Mouse (Mus musculus) urinary bladder, adult 2 months (tissue): ENCODE measurements around the gene Xirp1. TPM values are rescaled to one million over a fixed set of nuclear protein-coding genes. Genes with fewer than 3 reads are reported as not detected.
A peak's percentile ranks its signal among the peaks of the same experiment; 100 is the strongest.

Experiments
- DNase-seq: peaks from one replicate; pipeline ENCODE4 v3.0.0; 2022; ENCODE audit warnings: low spot score
- polyA plus RNA-seq: library from polyadenylated mRNA; depleted of rRNA; stranded (reverse); fragments of >200 nt; gene quantifications from 2 replicates; pipeline ENCODE4 v1.2.3, GENCODE M21; 2012; rRNA removed

Gene Xirp1
- polyA plus RNA-seq, 1 experiment = 0.11 TPM

DNA sequence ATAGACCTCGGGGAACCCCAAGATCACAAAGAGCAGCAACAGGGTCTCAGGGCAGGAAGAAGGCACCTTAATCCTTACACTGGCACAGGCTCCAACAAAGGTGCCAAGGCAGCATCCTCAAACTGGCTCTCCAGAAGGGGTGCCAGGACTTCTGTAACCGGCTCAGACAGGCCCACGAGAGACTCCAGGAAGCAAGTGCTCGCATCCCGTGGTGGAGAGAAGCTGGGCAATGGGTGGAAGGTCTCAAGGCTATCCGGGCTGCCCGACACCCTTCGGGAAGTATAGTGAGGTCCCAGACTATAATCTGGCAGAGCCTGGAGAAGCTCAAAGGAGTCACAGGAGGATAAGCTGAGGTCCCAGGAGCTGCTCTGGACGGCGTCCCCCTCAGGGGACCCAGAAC lies 51.2 kb downstream of the Xirp1 start:
- DNase-seq = no peak

DNA sequence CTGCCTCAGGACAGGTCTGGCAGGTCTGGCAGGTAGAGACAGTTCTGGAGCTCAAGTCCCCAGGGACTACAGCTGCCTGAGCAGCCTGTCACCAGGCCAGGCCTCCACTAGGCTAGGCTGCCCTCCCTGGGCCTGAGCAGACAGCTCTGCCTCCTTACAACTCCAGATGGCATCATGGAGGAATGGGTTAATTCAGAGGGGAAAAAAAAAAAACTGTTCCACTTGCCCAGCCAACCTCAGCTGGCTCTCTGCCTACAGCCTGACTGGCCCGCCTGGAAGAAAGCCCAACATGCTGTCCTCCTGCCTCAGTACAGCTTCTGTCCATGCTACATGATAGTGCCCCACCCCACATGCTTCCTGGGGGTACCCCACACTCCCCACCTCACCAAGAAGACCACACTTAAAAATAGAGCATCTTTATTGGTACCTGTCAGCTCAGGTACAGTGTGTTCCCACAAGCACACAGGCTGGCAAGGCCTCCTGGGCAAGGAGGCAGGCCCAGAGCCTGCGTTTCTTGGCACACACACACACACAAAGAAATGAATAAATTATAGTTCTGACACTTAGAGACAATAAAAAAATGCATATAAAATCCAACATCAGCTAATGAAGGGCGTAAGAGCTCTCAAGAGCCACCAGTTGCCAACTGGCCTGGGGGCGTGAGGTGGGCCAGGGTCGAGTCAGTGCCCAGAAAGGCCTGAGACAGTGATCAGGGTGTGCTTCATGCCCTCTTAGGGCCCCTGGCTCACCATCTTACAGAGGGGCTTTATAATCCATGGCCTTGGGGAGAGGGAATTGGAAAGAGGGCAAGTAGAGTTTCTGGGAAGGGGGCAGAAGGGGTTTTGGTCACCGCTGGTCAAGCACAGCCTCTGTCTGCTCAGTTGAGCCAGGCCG lies 52.4 kb downstream of the Xirp1 start:
- DNase-seq = no peak

DNA sequence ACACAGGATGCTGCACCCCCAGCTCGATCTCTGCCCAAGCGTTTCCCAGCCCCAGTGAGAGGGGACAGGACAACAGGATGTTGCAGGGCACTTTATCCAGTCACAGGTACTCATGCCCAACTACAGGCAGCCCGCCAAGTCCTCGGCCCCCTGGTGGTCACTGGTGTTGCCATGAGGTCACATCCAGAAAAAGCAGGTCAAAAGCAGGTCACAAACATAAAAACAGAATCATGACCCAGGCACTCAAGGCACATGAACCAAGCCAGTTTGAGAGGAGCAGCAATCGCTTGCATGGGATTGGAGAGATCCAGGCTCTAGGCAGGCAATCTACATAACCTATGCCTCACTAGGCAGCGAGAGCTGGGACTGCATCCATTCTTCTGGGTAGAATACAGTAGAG lies 53.2 kb downstream of the Xirp1 start:
- peak; percentile 59 for DNase-seq

DNA sequence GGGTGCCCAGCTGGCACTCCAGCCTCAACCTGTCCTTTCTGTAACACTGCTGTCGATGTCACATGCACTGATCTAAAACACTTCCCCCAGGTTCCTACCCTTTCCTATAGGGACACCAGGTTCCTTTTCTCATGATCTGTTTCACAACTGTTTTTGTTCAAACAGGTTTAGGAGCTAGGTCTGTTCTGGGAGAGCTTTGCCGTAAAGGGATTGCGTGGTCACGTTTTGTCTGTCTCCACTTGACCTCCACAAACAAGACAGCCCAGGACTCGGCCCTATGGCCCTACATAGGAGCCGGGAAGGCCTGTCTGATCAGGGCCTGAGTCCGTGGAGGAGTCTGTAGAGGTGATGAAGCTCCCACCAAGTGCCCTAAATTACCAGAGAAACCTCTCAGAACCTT lies 53.6 kb downstream of the Xirp1 start:
- no peak for DNase-seq

DNA sequence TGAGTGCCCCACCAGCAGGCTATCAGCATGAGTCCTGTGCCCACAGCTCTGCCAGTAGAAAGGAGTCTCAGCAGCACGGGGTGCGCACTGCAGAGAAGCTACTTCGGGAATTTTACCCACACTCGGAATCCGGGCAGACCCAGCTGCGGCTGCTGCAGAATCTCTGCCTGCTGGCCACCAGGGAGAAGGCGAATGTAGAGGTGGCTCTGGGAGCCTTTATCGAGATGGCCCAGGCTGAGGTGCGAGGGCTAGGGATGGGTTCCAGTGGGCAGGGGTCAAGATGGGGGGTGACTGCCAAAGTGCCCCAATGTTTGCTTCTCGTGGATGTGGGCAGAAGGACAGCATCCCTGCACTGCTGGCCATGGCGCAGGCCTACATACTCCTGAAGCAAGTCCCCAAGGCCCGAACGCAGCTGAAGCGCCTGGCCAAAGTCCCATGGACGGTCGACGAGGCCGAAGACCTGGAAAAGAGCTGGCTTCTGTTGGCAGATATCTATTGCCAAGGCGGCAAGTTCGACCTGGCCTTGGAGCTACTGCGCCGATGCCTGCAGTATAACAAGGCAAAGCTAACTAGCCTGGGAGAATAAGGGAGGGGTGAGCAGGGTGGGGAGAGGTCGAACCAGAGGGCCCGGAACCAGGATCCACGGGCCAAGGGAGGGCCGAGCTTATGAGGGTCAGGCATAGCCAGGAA lies 57.0 kb downstream of the Xirp1 start:
- DNase-seq = no peak

DNA sequence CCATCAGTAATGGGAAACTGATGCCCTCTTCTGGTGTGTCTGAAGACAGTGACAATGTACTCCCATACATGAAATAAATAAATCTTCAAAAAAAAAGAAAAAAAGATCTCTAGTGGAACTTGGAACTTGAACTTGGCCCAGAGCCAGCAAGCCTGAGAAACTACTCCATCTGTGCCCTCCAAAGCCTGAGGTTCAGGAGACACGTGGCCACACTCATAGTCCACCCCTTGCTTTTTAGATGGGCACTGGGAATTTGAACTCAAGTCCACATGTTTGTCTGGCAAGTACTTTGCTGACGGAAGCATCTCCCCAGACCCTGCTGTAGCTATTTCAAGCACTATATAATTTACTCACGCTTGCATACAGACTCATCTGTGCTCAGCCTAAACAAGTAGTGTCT lies 58.2 kb downstream of the Xirp1 start:
- DNase-seq = no peak

DNA sequence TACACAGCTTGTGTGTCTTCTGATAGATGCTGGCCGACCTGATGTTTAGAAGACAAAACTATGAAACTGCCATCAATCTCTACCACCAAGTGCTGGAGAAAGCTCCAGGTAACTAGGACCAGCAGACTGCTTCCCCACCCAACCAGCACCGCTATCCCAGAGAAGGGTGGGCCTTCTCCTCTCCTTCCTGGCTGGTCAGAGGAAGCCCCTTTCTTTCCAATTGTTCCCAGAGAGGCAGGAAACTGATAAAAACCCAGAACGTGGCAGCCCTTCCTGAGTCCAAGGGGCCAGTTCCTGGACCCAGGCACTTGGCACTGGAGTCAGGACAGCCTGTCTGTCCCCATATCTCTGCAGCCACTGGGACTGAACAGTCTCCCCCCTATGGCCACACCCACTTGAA lies 59.2 kb downstream of the Xirp1 start:
- no peak for DNase-seq

Other genes with a start within 250 kb of the Xirp1 start
- 0.01 TPM in 2 replicates for gene Scn11a, start 198.1 kb downstream of the Xirp1 start, polyA plus RNA-seq
- gene Wdr48, start 128.7 kb downstream of the Xirp1 start, polyA plus RNA-seq = 42.2 and 42.5 TPM in 2 replicates
- gene Gorasp1, start 86.0 kb downstream of the Xirp1 start, polyA plus RNA-seq = 27.6 and 30.6 TPM in 2 replicates
- 1.2 and 1.4 TPM in 2 replicates for gene Ttc21a, start 86.0 kb downstream of the Xirp1 start, polyA plus RNA-seq
- 15.6 and 26.4 TPM in 2 replicates for gene Csrnp1, start 38.9 kb downstream of the Xirp1 start, polyA plus RNA-seq
- 2.9 and 3.1 TPM in 2 replicates for gene Cx3cr1, start 46.3 kb upstream of the Xirp1 start, polyA plus RNA-seq
- gene Ccr8, start 68.5 kb upstream of the Xirp1 start, polyA plus RNA-seq = 0.12 TPM in 1 of 2 replicates, not detected in the other
- gene Slc25a38, start 86.8 kb upstream of the Xirp1 start, polyA plus RNA-seq = 23.8 and 25.0 TPM in 2 replicates
- 1,805 and 1,865 TPM in 2 replicates for gene Rpsa, start 104.1 kb upstream of the Xirp1 start, polyA plus RNA-seq
- 0.85 and 1.2 TPM in 2 replicates for gene Mobp, start 126.1 kb upstream of the Xirp1 start, polyA plus RNA-seq